Comparison of ENCODE assay signal across 9 mouse cellular contexts in genomic region chr6:126166548-126167207, GRCm38 (mm10). TPM values are rescaled to one million over a fixed set of nuclear protein-coding genes. Genes with fewer than 3 reads are reported as not detected.
A peak's percentile ranks its signal among the peaks of the same experiment; 100 is the strongest.
DNase-seq lines count a peak whose midpoint lies in the region; ATAC-seq and TF ChIP-seq lines count a peak whose summit lies in the region.
"Had no signal": no experiment of that assay in that cellular context is flagged by ENCODE, and none has a peak within 500 bp of the region (broad histone marks: within the 10 kb centered on the region; RNA-seq: fewer than 3 reads in every experiment).

Gene Ntf3 (minus strand): TSS chr6:126166910.

- WGBS in forebrain, embryonic 15.5 days = 2% methylated on average over 27 of the region's 27 CpGs
- under 1% methylated on average over 27 of the region's 27 CpGs for WGBS in intestine, embryonic 16.5 days
- under 1% methylated on average over 27 of the region's 27 CpGs for WGBS in neural tube, embryonic 14.5 days

- H3K9me3 ChIP-seq in forebrain, embryonic 15.5 days = no peaks in the 10 kb centered on the region
- H3K9me3 ChIP-seq in intestine, embryonic 16.5 days (ENCODE audit: control insufficient read depth, low read length) = no peaks in the 10 kb centered on the region
- no peaks in the 10 kb centered on the region for H3K9me3 ChIP-seq in neural tube, embryonic 14.5 days (ENCODE audit: control insufficient read depth, low read length)

- TF ChIP-seq CTCF in layer of hippocampus, adult 2 months (conservative IDR thresholded peaks at IDR 0.05) = no peak

- H3K27me3 ChIP-seq in forebrain, embryonic 15.5 days = peaks cover 51% of the 10 kb centered on the region
- peaks cover 21% of the 10 kb centered on the region for H3K27me3 ChIP-seq in intestine, embryonic 16.5 days (replicated peaks; ENCODE audit: control insufficient read depth, insufficient read depth, low read length)
- H3K27me3 ChIP-seq in neural tube, embryonic 14.5 days (ENCODE audit: control insufficient read depth, insufficient read depth, low read length) = peaks cover 41% of the 10 kb centered on the region

- no peak within 1 kb of the TSS; the same call in 1 of the 2 replicates for H3K4me3 ChIP-seq in layer of hippocampus, adult 2 months
- peak within 1 kb of the TSS; percentile 17 for H3K4me3 ChIP-seq in forebrain, embryonic 15.5 days
- H3K4me3 ChIP-seq in intestine, embryonic 16.5 days (ENCODE audit: low read length) = peak within 1 kb of the TSS; percentile 40
- peak within 1 kb of the TSS; percentile 26 for H3K4me3 ChIP-seq in neural tube, embryonic 14.5 days (ENCODE audit: low read depth, low read length)

- H3K9ac ChIP-seq in forebrain, embryonic 15.5 days (replicated peaks) = peak within 1 kb of the TSS; percentile 21; the same call in 1 of the 2 replicates
- H3K9ac ChIP-seq in intestine, embryonic 16.5 days (ENCODE audit: low read depth, low read length) = peak within 1 kb of the TSS; percentile 39
- no peak within 1 kb of the TSS for H3K9ac ChIP-seq in neural tube, embryonic 14.5 days (replicated peaks; ENCODE audit: low read depth, low read length)

- H3K36me3 ChIP-seq in forebrain, embryonic 15.5 days = no peaks in the 10 kb centered on the region
- no peaks in the 10 kb centered on the region for H3K36me3 ChIP-seq in intestine, embryonic 16.5 days (ENCODE audit: control insufficient read depth, insufficient read depth, low read length)
- H3K36me3 ChIP-seq in neural tube, embryonic 14.5 days (ENCODE audit: control insufficient read depth, insufficient read depth, low read length) = no peaks in the 10 kb centered on the region
- H3K36me3 ChIP-seq: G1E had no signal

- peaks cover 44% of the 10 kb centered on the region for H3K4me1 ChIP-seq in forebrain, embryonic 15.5 days
- H3K4me1 ChIP-seq in intestine, embryonic 16.5 days (ENCODE audit: control insufficient read depth, insufficient read depth, low read length) = peaks cover 23% of the 10 kb centered on the region
- H3K4me1 ChIP-seq in neural tube, embryonic 14.5 days (ENCODE audit: control insufficient read depth, insufficient read depth, low read length) = peaks cover 24% of the 10 kb centered on the region

- DNase-seq in layer of hippocampus, adult 2 months (ENCODE audit: low spot score in 2 of 2) = no peak
- no peak for DNase-seq in layer of hippocampus, adult 9-10 months (ENCODE audit: low spot score)
- DNase-seq in frontal cortex, postnatal 25 days (ENCODE audit: low spot score in 2 of 2) = no peak
- no peak for DNase-seq in lung, postnatal 36 days
- DNase-seq in urinary bladder, postnatal 36 days (ENCODE audit: low spot score in 2 of 2) = no peak

- no peak within 1 kb of the TSS for H3K27ac ChIP-seq in layer of hippocampus, adult 2 months
- no peak within 1 kb of the TSS for H3K27ac ChIP-seq in forebrain, embryonic 15.5 days (replicated peaks)
- no peak within 1 kb of the TSS; the same call in 1 of the 2 replicates for H3K27ac ChIP-seq in intestine, embryonic 16.5 days (ENCODE audit: low read length)
- H3K27ac ChIP-seq in neural tube, embryonic 14.5 days (ENCODE audit: low read depth, low read length) = no peak within 1 kb of the TSS

- no peak for ATAC-seq in forebrain, embryonic 15.5 days (replicated peaks)
- ATAC-seq in intestine, embryonic 16.5 days = 0 out of 2 replicates have a peak, but pooled peaks have one; percentile 19
- no peak for ATAC-seq in neural tube, embryonic 14.5 days (ENCODE audit: low read depth)

- H3K4me2 ChIP-seq in forebrain, embryonic 15.5 days (replicated peaks) = peak within 1 kb of the TSS; percentile 44
- H3K4me2 ChIP-seq in intestine, embryonic 16.5 days (ENCODE audit: low read depth, low read length) = peak within 1 kb of the TSS; percentile 63
- peak within 1 kb of the TSS; percentile 45 for H3K4me2 ChIP-seq in neural tube, embryonic 14.5 days (ENCODE audit: low read depth, low read length)

RNA-seq across cellular contexts. Expression of gene Ntf3, which starts in this region (rescaled TPM):
- total RNA-seq in layer of hippocampus, adult 2 months (2021) = 10 to 100 TPM; 12.5 to 14.0 TPM
- 5.0 and 7.0 TPM in 2 replicates for polyA plus RNA-seq in forebrain, embryonic 15.5 days (2015; fragmentation: Nextera tagmentation; extraction: Ambion mirVana)
- 5.7 and 6.7 TPM in 2 replicates for polyA plus RNA-seq in intestine, embryonic 16.5 days (2015; fragmentation: Nextera tagmentation; extraction: Ambion mirVana)
- 6.4 and 7.5 TPM in 2 replicates for polyA plus RNA-seq in neural tube, embryonic 14.5 days (2014; fragmentation: Nextera tagmentation; extraction: Ambion mirVana)
- total RNA-seq: G1E had no signal
- polyA plus RNA-seq: G1E had no signal
